Mouse (Mus musculus): ENCODE data around the gene Chac1.

DNA sequence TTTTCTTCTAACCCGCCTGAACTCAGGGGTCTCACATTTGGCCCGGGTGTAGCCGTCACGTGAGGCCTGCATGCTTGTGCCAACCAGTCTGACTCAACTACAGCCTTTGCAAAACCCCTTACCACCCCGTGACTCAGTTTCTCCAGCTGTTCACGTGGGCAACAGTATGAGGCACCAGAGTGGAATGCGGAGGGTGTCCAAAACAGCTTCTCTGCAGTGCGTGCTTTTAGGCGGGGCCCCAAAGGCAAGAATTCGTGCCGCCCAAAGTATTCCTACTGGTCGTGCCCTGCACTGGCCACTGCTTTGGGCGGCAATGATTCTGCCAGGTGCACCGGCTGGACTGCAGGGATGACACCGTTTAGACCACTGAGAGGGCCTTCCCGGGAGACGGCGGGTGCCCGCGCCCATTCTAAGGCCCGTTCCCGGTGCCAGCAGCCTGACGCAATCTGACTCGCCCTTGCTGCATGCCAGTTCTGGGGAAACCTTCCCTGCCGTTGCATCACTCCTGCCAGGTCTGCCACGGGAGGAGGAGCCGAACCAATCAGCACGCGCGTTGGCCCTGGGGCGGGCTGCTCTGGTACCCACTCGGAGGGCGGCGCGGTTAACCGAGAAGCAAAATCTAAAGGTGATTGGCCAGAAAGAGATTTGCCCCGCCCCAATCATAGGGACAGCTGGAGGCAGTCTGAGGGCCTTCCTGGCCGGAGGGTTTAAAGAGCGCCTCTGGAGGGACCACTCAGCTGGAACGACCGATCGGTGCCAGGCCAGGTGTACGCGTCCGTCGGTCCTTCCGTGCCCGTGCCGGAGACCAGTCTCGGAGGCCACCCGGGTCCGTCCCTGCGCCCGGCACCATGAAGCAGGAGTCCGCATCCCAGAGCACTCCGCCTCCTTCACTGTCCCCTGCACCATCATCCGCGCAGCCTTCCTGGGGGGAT is at the start of gene Chac1:
- TF ChIP-seq CTCF (IDR thresholded peaks at IDR 0.05; ENCODE audit: low read depth, low read length): no peak
- TF ChIP-seq GATA1 (IDR thresholded peaks at IDR 0.05; ENCODE audit: borderline replicate concordance, low read length): no peak
- TF ChIP-seq TAL1 (conservative IDR thresholded peaks at IDR 0.05; ENCODE audit: low read depth, low read length): no peak
